Mouse (Mus musculus): Measurements from ENCODE around the gene Gm19426. TPM values are rescaled to one million over a fixed set of nuclear protein-coding genes. Genes with fewer than 3 reads are reported as not detected.

The Gm19426 gene
- polyA plus RNA-seq, 1 experiment = 0.28 TPM

DNA sequence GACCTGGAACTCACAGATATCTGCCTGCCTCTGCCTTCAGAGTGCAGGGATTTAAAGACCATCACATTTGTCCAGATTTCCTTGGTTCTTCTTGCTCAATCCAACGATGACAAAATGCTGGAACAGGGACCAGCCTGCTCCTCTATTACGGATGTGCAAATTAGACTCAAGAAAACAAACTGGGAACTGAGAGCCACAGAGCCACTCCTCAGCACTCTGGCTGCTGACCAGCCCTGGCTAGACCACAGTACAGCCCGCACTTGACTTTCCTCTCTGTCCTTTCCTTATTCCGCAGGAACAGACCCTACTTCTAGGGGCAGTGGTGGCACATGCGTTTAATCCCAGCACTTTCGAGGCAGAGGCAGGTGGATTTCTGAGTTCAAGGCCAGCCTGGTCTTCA, 27.0 kb upstream of the Gm19426 start:
- 79% methylated on average over 6 of the region's 6 CpGs for WGBS
- no peak overlapping the region for H3K27ac ChIP-seq (ENCODE audit: insufficient read depth, low read length)
- no peak overlapping the region for H3K4me3 ChIP-seq (ENCODE audit: extremely low read depth, insufficient read depth, insufficient read length)
- no peaks in the 10 kb centered on the region for H3K36me3 ChIP-seq (ENCODE audit: control insufficient read depth, insufficient read depth, low read length)
- H3K4me1 ChIP-seq (ENCODE audit: control insufficient read depth, insufficient read depth, insufficient read length) = no peaks in the 10 kb centered on the region
- DNase-seq (ENCODE audit: low read depth in 1 of 2, low spot score in 2 of 2) = no peak
- TF ChIP-seq POLR2A (IDR thresholded peaks at IDR 0.05; ENCODE audit: low read depth, low read length) (no peak), CTCF (IDR thresholded peaks at IDR 0.05; ENCODE audit: extremely low read depth, insufficient read depth, insufficient read length, insufficient replicate concordance) (no peak)
- no peaks in the 10 kb centered on the region for H3K27me3 ChIP-seq (ENCODE audit: control insufficient read depth, insufficient read depth, low read length)

DNA sequence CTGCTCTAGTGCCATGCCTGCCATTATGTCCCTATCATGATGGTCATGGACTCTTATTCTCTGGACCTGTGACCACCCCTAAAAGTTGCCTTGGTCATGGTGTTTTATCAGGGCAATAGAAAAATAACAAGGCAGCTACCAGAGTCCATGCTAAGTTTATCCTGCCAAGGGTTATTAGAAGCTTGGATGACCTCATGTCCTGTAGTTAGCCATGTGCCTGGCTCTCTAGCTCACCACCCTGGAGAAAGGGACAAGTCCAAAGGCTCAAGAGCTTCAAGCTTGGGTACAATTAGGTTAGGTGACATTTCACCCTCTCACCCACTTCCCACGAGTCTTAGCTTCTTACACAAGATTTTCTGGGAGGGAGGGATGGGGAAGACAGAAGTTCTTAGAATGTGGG, 19.4 kb upstream of the Gm19426 start:
- H3K27me3 ChIP-seq (ENCODE audit: control insufficient read depth, insufficient read depth, low read length) = no peaks in the 10 kb centered on the region
- WGBS = 45% methylated on average over 1 of the region's 1 CpGs

DNA sequence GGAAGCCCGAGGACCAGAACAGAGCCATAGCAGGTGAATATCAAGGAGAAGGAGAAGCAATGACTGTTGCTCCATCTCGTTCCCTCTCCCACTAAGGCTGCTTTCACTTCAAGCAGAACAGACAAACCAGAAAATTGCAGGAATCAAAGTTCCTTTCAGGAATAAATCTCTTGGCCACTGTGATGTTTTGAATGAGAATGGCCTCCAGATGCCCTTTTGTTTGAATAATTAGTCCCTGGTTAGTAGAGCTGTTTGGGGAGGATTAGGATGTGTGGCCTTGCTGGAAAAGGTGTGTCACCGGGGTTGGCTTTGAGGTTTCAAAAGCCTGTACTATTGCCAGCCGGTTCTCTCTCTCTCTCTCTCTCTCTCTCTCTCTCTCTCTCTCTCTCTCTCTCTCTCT, 18.8 kb upstream of the Gm19426 start:
- DNase-seq (ENCODE audit: low read depth in 1 of 2, low spot score in 2 of 2) = no peak
- H3K4me1 ChIP-seq (ENCODE audit: control insufficient read depth, insufficient read depth, insufficient read length) = no peaks in the 10 kb centered on the region
- H3K4me3 ChIP-seq (ENCODE audit: extremely low read depth, insufficient read depth, insufficient read length) = no peak overlapping the region
- H3K27ac ChIP-seq (ENCODE audit: insufficient read depth, low read length) = no peak overlapping the region
- no peaks in the 10 kb centered on the region for H3K27me3 ChIP-seq (ENCODE audit: control insufficient read depth, insufficient read depth, low read length)
- WGBS = 69% methylated on average over 4 of the region's 4 CpGs
- H3K36me3 ChIP-seq (ENCODE audit: control insufficient read depth, insufficient read depth, low read length) = no peaks in the 10 kb centered on the region
- TF ChIP-seq POLR2A (IDR thresholded peaks at IDR 0.05; ENCODE audit: low read depth, low read length) (no peak), CTCF (IDR thresholded peaks at IDR 0.05; ENCODE audit: extremely low read depth, insufficient read depth, insufficient read length, insufficient replicate concordance) (no peak)

More for the DNA sequence above, 19.4 kb upstream of the Gm19426 start:
- H3K4me1 ChIP-seq (ENCODE audit: control insufficient read depth, insufficient read depth, insufficient read length) = no peaks in the 10 kb centered on the region
- DNase-seq (ENCODE audit: low read depth in 1 of 2, low spot score in 2 of 2) = no peak
- H3K27ac ChIP-seq (ENCODE audit: insufficient read depth, low read length) = no peak overlapping the region
- no peaks in the 10 kb centered on the region for H3K36me3 ChIP-seq (ENCODE audit: control insufficient read depth, insufficient read depth, low read length)
- no peak overlapping the region for H3K4me3 ChIP-seq (ENCODE audit: extremely low read depth, insufficient read depth, insufficient read length)
- TF ChIP-seq CTCF (IDR thresholded peaks at IDR 0.05; ENCODE audit: extremely low read depth, insufficient read depth, insufficient read length, insufficient replicate concordance) = no peak
- no peak for TF ChIP-seq POLR2A (IDR thresholded peaks at IDR 0.05; ENCODE audit: low read depth, low read length)

DNA sequence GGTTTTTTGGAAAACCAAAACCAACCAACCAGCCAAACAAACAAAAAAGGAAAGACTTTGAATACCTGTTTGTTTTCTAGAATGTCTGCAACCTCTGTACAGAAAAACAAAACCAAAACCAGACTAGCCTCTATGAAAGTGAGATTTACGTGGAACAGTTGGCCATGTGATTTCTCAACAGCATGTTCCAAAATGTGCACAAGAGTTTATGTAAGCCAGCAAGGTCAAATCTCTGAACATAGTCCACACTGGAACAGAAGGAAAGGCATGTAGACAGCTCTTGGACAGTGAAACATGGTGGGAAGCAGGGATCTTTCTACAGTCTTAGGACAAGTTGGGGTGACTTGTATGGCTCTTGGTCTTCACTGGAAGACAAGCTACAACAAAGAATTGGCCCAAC, 18.4 kb upstream of the Gm19426 start:
- no peaks in the 10 kb centered on the region for H3K27me3 ChIP-seq (ENCODE audit: control insufficient read depth, insufficient read depth, low read length)
- H3K36me3 ChIP-seq (ENCODE audit: control insufficient read depth, insufficient read depth, low read length) = no peaks in the 10 kb centered on the region
- H3K4me1 ChIP-seq (ENCODE audit: control insufficient read depth, insufficient read depth, insufficient read length) = no peaks in the 10 kb centered on the region
- H3K27ac ChIP-seq (ENCODE audit: insufficient read depth, low read length) = no peak overlapping the region
- 80% methylated on average over 1 of the region's 1 CpGs for WGBS
- TF ChIP-seq POLR2A (IDR thresholded peaks at IDR 0.05; ENCODE audit: low read depth, low read length) (no peak), CTCF (IDR thresholded peaks at IDR 0.05; ENCODE audit: extremely low read depth, insufficient read depth, insufficient read length, insufficient replicate concordance) (no peak)
- no peak for DNase-seq (ENCODE audit: low read depth in 1 of 2, low spot score in 2 of 2)
- no peak overlapping the region for H3K4me3 ChIP-seq (ENCODE audit: extremely low read depth, insufficient read depth, insufficient read length)

DNA sequence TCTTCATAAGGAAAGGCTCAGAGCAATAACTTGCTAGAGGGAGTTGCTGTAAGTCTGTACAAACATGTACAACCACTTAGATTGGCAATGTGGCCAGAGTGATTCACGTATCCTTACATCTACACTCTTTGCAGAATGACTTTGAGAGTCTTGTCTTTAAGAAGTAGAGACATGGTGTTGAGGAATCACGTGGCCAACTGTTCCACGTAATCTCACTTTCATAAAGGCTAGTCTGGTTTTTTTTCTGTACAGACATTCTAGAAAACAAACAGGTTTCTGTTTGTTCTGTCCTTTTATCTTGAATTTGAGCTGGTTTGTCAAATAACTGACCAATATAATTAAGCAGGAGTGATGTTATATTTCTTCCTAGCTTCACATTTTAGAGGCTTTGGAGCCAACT, 17.9 kb upstream of the Gm19426 start:
- DNase-seq (ENCODE audit: low read depth in 1 of 2, low spot score in 2 of 2) = no peak
- Histone ChIP-seq H3K4me3 (ENCODE audit: extremely low read depth, insufficient read depth, insufficient read length) (no peak overlapping the region), H3K36me3 (ENCODE audit: control insufficient read depth, insufficient read depth, low read length) (no peaks in the 10 kb centered on the region), H3K4me1 (ENCODE audit: control insufficient read depth, insufficient read depth, insufficient read length) (no peaks in the 10 kb centered on the region), H3K27ac (ENCODE audit: insufficient read depth, low read length) (no peak overlapping the region), H3K27me3 (ENCODE audit: control insufficient read depth, insufficient read depth, low read length) (no peaks in the 10 kb centered on the region)
- WGBS = 73% methylated on average over 3 of the region's 3 CpGs
- no peak for TF ChIP-seq POLR2A (IDR thresholded peaks at IDR 0.05; ENCODE audit: low read depth, low read length)
- no peak for TF ChIP-seq CTCF (IDR thresholded peaks at IDR 0.05; ENCODE audit: extremely low read depth, insufficient read depth, insufficient read length, insufficient replicate concordance)

DNA sequence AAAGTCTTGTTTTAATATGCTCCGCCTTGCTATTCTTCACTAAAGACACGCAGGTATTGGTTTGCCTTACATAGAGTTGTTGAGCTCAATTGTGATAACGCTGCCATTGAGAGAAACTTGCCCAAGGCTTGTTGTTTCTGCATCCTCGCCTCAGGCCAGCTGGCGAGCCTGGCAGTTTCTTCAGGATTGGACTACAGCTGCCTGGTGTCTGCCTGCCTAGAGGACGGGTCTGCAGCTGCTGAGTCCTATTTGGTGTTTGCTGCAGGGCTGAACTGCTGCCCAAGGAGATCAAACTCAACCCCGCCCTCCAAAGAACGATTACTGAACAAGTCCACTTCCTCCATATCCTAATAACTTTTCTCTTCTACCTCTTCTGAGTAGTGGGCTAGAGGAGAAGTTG, 17.3 kb upstream of the Gm19426 start:
- WGBS = 73% methylated on average over 8 of the region's 8 CpGs
- Histone ChIP-seq H3K4me3 (ENCODE audit: extremely low read depth, insufficient read depth, insufficient read length) (no peak overlapping the region), H3K27ac (ENCODE audit: insufficient read depth, low read length) (no peak overlapping the region), H3K36me3 (ENCODE audit: control insufficient read depth, insufficient read depth, low read length) (no peaks in the 10 kb centered on the region), H3K27me3 (ENCODE audit: control insufficient read depth, insufficient read depth, low read length) (no peaks in the 10 kb centered on the region), H3K4me1 (ENCODE audit: control insufficient read depth, insufficient read depth, insufficient read length) (no peaks in the 10 kb centered on the region)
- no peak for DNase-seq (ENCODE audit: low read depth in 1 of 2, low spot score in 2 of 2)
- no peak for TF ChIP-seq POLR2A (IDR thresholded peaks at IDR 0.05; ENCODE audit: low read depth, low read length)
- TF ChIP-seq CTCF (IDR thresholded peaks at IDR 0.05; ENCODE audit: extremely low read depth, insufficient read depth, insufficient read length, insufficient replicate concordance) = no peak

DNA sequence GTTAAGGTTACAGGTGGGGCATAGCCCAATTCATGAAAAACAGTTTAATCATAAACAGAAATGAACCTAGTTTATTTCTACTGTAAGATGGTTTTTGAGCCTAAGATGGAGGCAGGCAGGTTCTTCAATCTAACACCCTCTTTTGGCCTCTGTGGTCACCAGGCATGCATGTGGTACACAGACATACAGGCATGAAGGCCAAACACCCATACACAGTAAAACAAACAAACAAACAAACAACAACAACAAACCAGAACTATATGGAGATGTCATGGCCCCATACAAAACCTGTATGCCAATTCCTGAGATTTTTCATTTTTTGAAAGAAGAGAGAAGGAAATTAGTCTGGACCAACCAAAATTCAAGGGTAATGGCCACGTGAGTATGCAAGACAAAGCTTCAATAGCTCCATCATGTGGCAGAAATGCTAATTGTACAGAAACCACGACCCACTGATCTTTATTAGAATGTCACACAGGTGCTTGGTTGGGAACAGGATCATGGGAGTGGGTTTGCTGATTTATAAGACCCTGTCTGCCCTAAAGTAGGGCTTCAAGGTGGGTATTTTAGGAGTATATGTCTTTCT, 15.2 kb upstream of the Gm19426 start:
- H3K4me3 ChIP-seq (ENCODE audit: extremely low read depth, insufficient read depth, insufficient read length) = no peak overlapping the region
- no peaks in the 10 kb centered on the region for H3K36me3 ChIP-seq (ENCODE audit: control insufficient read depth, insufficient read depth, low read length)
- H3K27me3 ChIP-seq (ENCODE audit: control insufficient read depth, insufficient read depth, low read length) = no peaks in the 10 kb centered on the region
- WGBS = 2% methylated on average over 2 of the region's 2 CpGs
- TF ChIP-seq CTCF (IDR thresholded peaks at IDR 0.05; ENCODE audit: extremely low read depth, insufficient read depth, insufficient read length, insufficient replicate concordance) = no peak
- no peak for TF ChIP-seq POLR2A (IDR thresholded peaks at IDR 0.05; ENCODE audit: low read depth, low read length)
- no peak overlapping the region for H3K27ac ChIP-seq (ENCODE audit: insufficient read depth, low read length)
- peak in 1 of 2 experiments; percentile 14 for DNase-seq (ENCODE audit: low read depth in 1 of 2, low spot score in 2 of 2)
- H3K4me1 ChIP-seq (ENCODE audit: control insufficient read depth, insufficient read depth, insufficient read length) = no peaks in the 10 kb centered on the region
